Mouse (Mus musculus): Measurements from ENCODE around the gene Pigx.

GRCm38 (mm10) chr16:32078408-32078990, 21.0 kb downstream of the Pigx start:
- TF ChIP-seq CTCF (IDR thresholded peaks at IDR 0.05; ENCODE audit: extremely low read depth, insufficient read depth, insufficient read length, insufficient replicate concordance): no peak
- no peak for TF ChIP-seq POLR2A (IDR thresholded peaks at IDR 0.05; ENCODE audit: low read depth, low read length)
